Mouse (Mus musculus) brain, embryonic 14.5 days (tissue): ENCODE data around the gene Dclk1.

Source experiments
- CTCF ChIP-seq: fragments of 200-500 bp; IDR thresholded peaks from 2 replicates; pipeline ENCODE4 v1.5.1; 2012; ENCODE audit warnings: inconsistent platforms, mild to moderate bottlenecking, moderate library complexity, borderline replicate concordance; ENCODE audit not compliant: insufficient read depth, insufficient read length; ENCODE audit errors: extremely low read depth
- POLR2A ChIP-seq: fragments of 200-500 bp; IDR thresholded peaks from 2 replicates; pipeline ENCODE4 v1.6.1; 2012; ENCODE audit warnings: mild to moderate bottlenecking, inconsistent platforms, borderline replicate concordance; ENCODE audit not compliant: poor library complexity, insufficient read depth, insufficient read length, severe bottlenecking; ENCODE audit errors: extremely low read depth

DNA sequence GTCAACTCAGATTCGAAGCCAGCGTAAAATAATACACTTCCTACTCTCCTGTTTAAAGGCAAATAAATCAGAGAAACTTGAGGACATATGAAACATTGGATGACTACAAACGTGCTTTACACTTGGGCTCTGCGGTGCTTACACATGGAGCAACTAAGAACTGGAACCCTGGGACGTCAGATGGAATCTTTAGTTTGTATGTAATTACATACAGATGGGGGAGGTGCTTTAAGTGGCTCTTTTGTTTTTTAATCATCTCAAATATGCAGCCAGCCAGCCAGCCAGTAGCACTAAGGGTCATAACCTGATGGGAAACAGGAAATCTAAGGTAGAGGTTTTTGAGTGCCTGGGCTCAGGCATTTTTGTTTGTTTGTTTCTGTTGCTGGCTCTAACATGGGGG is 295.6 kb downstream of the Dclk1 start:
- no peak for TF ChIP-seq POLR2A
- TF ChIP-seq CTCF: no peak
